Mouse (Mus musculus) neural tube, embryonic 12.5 days (tissue): ENCODE measurements around the gene Sh3gl2. TPM values are rescaled to one million over a fixed set of nuclear protein-coding genes. Genes with fewer than 3 reads are reported as not detected.

Source experiments
- ATAC-seq: fragments of 200-750 bp; cut with Nextera tagmentation; 2 replicates; pipeline ENCODE4 v1.8.0; 2017; ENCODE audit warnings: low read depth, mild to moderate bottlenecking, moderate TSS enrichment, moderate library complexity; ENCODE audit not compliant: low FRiP score
- H3K27ac ChIP-seq: fragments of 300-500 bp; sonication (generic); 2 replicates; pipeline ENCODE4 v1.5.1; 2016
- H3K27me3 ChIP-seq: fragments of 300-500 bp; sonication (generic); replicated peaks from 2 replicates; pipeline ENCODE4 v1.6.1; 2016; ENCODE audit warnings: mild to moderate bottlenecking
- H3K36me3 ChIP-seq: fragments of 300-500 bp; sonication (generic); 2 replicates; pipeline ENCODE4 v1.6.1; 2016; ENCODE audit warnings: mild to moderate bottlenecking
- H3K4me1 ChIP-seq: fragments of 300-500 bp; sonication (generic); 2 replicates; pipeline ENCODE4 v1.6.1; 2016
- H3K4me2 ChIP-seq: fragments of 300-500 bp; sonication (generic); replicated peaks from 2 replicates; pipeline ENCODE4 v1.6.1; 2016; ENCODE audit warnings: mild to moderate bottlenecking
- H3K4me3 ChIP-seq: fragments of 300-500 bp; sonication (generic); 2 replicates; pipeline ENCODE4 v1.5.1; 2016
- H3K9ac ChIP-seq: fragments of 300-500 bp; sonication (generic); 2 replicates; pipeline ENCODE4 v1.6.1; 2016; ENCODE audit warnings: mild to moderate bottlenecking
- H3K9me3 ChIP-seq: fragments of 300-500 bp; sonication (generic); 2 replicates; pipeline ENCODE4 v1.6.1; 2016; ENCODE audit warnings: mild to moderate bottlenecking
- WGBS: fragments of 180-500 bp; shearing (Covaris S2); methylation state at CpG from one replicate; pipeline ENCODE4 v1.1.7; 2016; 5-methylcytosine and 5-hydroxymethylcytosine counted together
- polyA plus RNA-seq: library from polyadenylated mRNA; unstranded; fragments of >200 nt; fragmentation: Nextera tagmentation; extraction: Ambion mirVana; gene quantifications from 2 replicates; pipeline ENCODE4 v1.2.1, GENCODE M21; 2016

Sh3gl2 gene
- polyA plus RNA-seq, 1 experiment from 2014 or later = 26.2 TPM

GRCm38 (mm10) chr4:85398765-85399164, 193.8 kb downstream of the Sh3gl2 start:
- WGBS = 71% methylated on average over 8 of the region's 8 CpGs
- Histone ChIP-seq H3K4me2 (no peak overlapping the region), H3K4me3 (no peak overlapping the region), H3K9me3 (no peaks in the 10 kb centered on the region), H3K36me3 (no peaks in the 10 kb centered on the region), H3K4me1 (no peaks in the 10 kb centered on the region), H3K9ac (no peak overlapping the region), H3K27ac (no peak overlapping the region), H3K27me3 (no peaks in the 10 kb centered on the region)
- no peak for ATAC-seq

- 0 out of 2 replicates have a peak, but pooled peaks have one; percentile 27 for ATAC-seq
- no peak overlapping the region for H3K27ac ChIP-seq
- H3K27me3 ChIP-seq = no peaks in the 10 kb centered on the region
- H3K4me1 ChIP-seq = no peaks in the 10 kb centered on the region
- no peaks in the 10 kb centered on the region for H3K9me3 ChIP-seq
- H3K4me2 ChIP-seq = no peak overlapping the region
- WGBS = 42% methylated on average over 4 of the region's 4 CpGs
- no peak overlapping the region for H3K9ac ChIP-seq
- no peaks in the 10 kb centered on the region for H3K36me3 ChIP-seq
- no peak overlapping the region for H3K4me3 ChIP-seq
Measured at GRCm38 (mm10) chr4:85402823-85403222, 197.9 kb downstream of the Sh3gl2 start.

GRCm38 (mm10) chr4:85404424-85405194, 199.7 kb downstream of the Sh3gl2 start:
- 45% methylated on average over 10 of the region's 10 CpGs for WGBS
- Histone ChIP-seq H3K9me3 (no peaks in the 10 kb centered on the region), H3K27me3 (no peaks in the 10 kb centered on the region), H3K4me1 (no peaks in the 10 kb centered on the region), H3K4me2 (no peak overlapping the region), H3K9ac (no peak overlapping the region), H3K36me3 (no peaks in the 10 kb centered on the region), H3K4me3 (no peak overlapping the region), H3K27ac (no peak overlapping the region)
- ATAC-seq = 0 out of 2 replicates have a peak, but pooled peaks have one; percentile 18

GRCm38 (mm10) chr4:85405276-85405675, 200.3 kb downstream of the Sh3gl2 start:
- Histone ChIP-seq H3K9ac (no peak overlapping the region), H3K27ac (no peak overlapping the region), H3K4me3 (no peak overlapping the region), H3K27me3 (no peaks in the 10 kb centered on the region), H3K9me3 (no peaks in the 10 kb centered on the region), H3K4me1 (no peaks in the 10 kb centered on the region), H3K4me2 (no peak overlapping the region), H3K36me3 (no peaks in the 10 kb centered on the region)
- 76% methylated on average over 7 of the region's 7 CpGs for whole genome bisulfite sequencing
- ATAC-seq = no peak

GRCm38 (mm10) chr4:85416466-85416865, 211.5 kb downstream of the Sh3gl2 start:
- no peak for ATAC-seq
- Histone ChIP-seq H3K4me1 (no peaks in the 10 kb centered on the region), H3K27me3 (no peaks in the 10 kb centered on the region), H3K9me3 (no peaks in the 10 kb centered on the region), H3K4me2 (no peak overlapping the region), H3K9ac (no peak overlapping the region), H3K4me3 (no peak overlapping the region), H3K27ac (no peak overlapping the region), H3K36me3 (no peaks in the 10 kb centered on the region)
- WGBS = 96% methylated on average over 3 of the region's 3 CpGs

GRCm38 (mm10) chr4:85420429-85420828, 215.5 kb downstream of the Sh3gl2 start:
- H3K36me3 ChIP-seq = no peaks in the 10 kb centered on the region
- ATAC-seq = no peak
- H3K9me3 ChIP-seq = no peaks in the 10 kb centered on the region
- H3K27me3 ChIP-seq = no peaks in the 10 kb centered on the region
- H3K4me3 ChIP-seq = no peak overlapping the region
- H3K4me2 ChIP-seq = no peak overlapping the region
- H3K4me1 ChIP-seq = no peaks in the 10 kb centered on the region
- H3K27ac ChIP-seq = no peak overlapping the region
- H3K9ac ChIP-seq = no peak overlapping the region
- WGBS = 85% methylated on average over 6 of the region's 6 CpGs

- H3K4me1 ChIP-seq = no peaks in the 10 kb centered on the region
- H3K27me3 ChIP-seq = no peaks in the 10 kb centered on the region
- ATAC-seq = no peak
- H3K4me2 ChIP-seq = no peak overlapping the region
- no peak overlapping the region for H3K27ac ChIP-seq
- no peaks in the 10 kb centered on the region for H3K36me3 ChIP-seq
- no peaks in the 10 kb centered on the region for H3K9me3 ChIP-seq
- 86% methylated on average over 4 of the region's 4 CpGs for WGBS
- H3K4me3 ChIP-seq = no peak overlapping the region
- H3K9ac ChIP-seq = no peak overlapping the region
Measured at GRCm38 (mm10) chr4:85426211-85426610, 221.3 kb downstream of the Sh3gl2 start.

- Histone ChIP-seq H3K36me3 (no peaks in the 10 kb centered on the region), H3K9me3 (no peaks in the 10 kb centered on the region), H3K27me3 (no peaks in the 10 kb centered on the region), H3K4me1 (no peaks in the 10 kb centered on the region), H3K27ac (no peak overlapping the region), H3K4me3 (no peak overlapping the region), H3K4me2 (no peak overlapping the region), H3K9ac (no peak overlapping the region)
- WGBS = 95% methylated on average over 4 of the region's 4 CpGs
- ATAC-seq = no peak
Measured at GRCm38 (mm10) chr4:85432786-85433185, 227.9 kb downstream of the Sh3gl2 start.

- Histone ChIP-seq H3K9ac (no peak overlapping the region), H3K9me3 (no peaks in the 10 kb centered on the region), H3K27ac (no peak overlapping the region), H3K27me3 (no peaks in the 10 kb centered on the region), H3K4me2 (no peak overlapping the region), H3K4me3 (no peak overlapping the region), H3K4me1 (no peaks in the 10 kb centered on the region), H3K36me3 (no peaks in the 10 kb centered on the region)
- ATAC-seq = no peak
- 76% methylated on average over 8 of the region's 8 CpGs for WGBS
Measured at GRCm38 (mm10) chr4:85434734-85435133, 229.8 kb downstream of the Sh3gl2 start.

GRCm38 (mm10) chr4:85438813-85439212, 233.9 kb downstream of the Sh3gl2 start:
- H3K27ac ChIP-seq = no peak overlapping the region
- H3K4me2 ChIP-seq = no peak overlapping the region
- H3K27me3 ChIP-seq = no peaks in the 10 kb centered on the region
- no peak overlapping the region for H3K4me3 ChIP-seq
- ATAC-seq = no peak
- no peaks in the 10 kb centered on the region for H3K9me3 ChIP-seq
- H3K36me3 ChIP-seq = no peaks in the 10 kb centered on the region
- WGBS = 55% methylated on average over 3 of the region's 3 CpGs
- no peaks in the 10 kb centered on the region for H3K4me1 ChIP-seq
- no peak overlapping the region for H3K9ac ChIP-seq

- Histone ChIP-seq H3K27ac (no peak overlapping the region), H3K9ac (no peak overlapping the region), H3K4me1 (no peaks in the 10 kb centered on the region), H3K9me3 (no peaks in the 10 kb centered on the region), H3K4me2 (no peak overlapping the region), H3K36me3 (no peaks in the 10 kb centered on the region), H3K4me3 (no peak overlapping the region), H3K27me3 (no peaks in the 10 kb centered on the region)
- 91% methylated on average over 6 of the region's 6 CpGs for WGBS
- ATAC-seq = no peak
Measured at GRCm38 (mm10) chr4:85483586-85483985, 278.7 kb downstream of the Sh3gl2 start.

GRCm38 (mm10) chr4:85486316-85486946, 281.5 kb downstream of the Sh3gl2 start:
- H3K27me3 ChIP-seq = no peaks in the 10 kb centered on the region
- no peaks in the 10 kb centered on the region for H3K36me3 ChIP-seq
- H3K9ac ChIP-seq = no peak overlapping the region
- H3K4me1 ChIP-seq = no peaks in the 10 kb centered on the region
- no peak overlapping the region for H3K27ac ChIP-seq
- no peaks in the 10 kb centered on the region for H3K9me3 ChIP-seq
- no peak for ATAC-seq
- no peak overlapping the region for H3K4me2 ChIP-seq
- WGBS = 49% methylated on average over 10 of the region's 10 CpGs
- H3K4me3 ChIP-seq = no peak overlapping the region

- no peaks in the 10 kb centered on the region for H3K36me3 ChIP-seq
- no peak overlapping the region for H3K4me3 ChIP-seq
- H3K9ac ChIP-seq = no peak overlapping the region
- no peaks in the 10 kb centered on the region for H3K9me3 ChIP-seq
- ATAC-seq = no peak
- no peak overlapping the region for H3K4me2 ChIP-seq
- H3K27ac ChIP-seq = no peak overlapping the region
- H3K4me1 ChIP-seq = no peaks in the 10 kb centered on the region
- 69% methylated on average over 3 of the region's 3 CpGs for WGBS
- H3K27me3 ChIP-seq = no peaks in the 10 kb centered on the region
Measured at GRCm38 (mm10) chr4:85505718-85506117, 300.8 kb downstream of the Sh3gl2 start.
